ENCODE assay signal across 20 mouse cellular contexts in the genomic region with DNA sequence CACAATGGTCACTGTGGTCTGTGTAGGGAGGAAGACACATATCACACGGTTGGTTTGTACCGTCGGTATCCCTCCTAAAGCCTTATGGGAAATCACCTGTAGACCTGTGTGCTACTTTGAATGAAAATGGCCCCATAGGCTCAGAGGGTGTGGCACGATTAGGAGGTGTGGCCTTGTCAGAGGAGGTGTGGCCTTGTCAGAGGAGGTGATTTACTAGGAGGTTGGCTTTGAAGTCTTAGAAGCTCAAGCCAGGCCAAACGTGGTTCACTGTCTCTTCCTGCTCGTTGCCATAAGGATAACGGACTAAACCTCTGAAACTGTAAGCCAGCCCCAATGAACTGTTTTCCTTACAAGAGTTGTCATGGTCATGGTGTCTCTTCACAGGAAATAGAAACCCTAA.
DNase-seq lines count a peak whose midpoint lies in the region; ATAC-seq lines count a peak whose summit lies in the region.
"Had no signal": no experiment of that assay in that cellular context is flagged by ENCODE, and none has a peak within 500 bp of the region (broad histone marks: within the 10 kb centered on the region; RNA-seq: fewer than 3 reads in every experiment).

No protein-coding gene starts in this region.

- 0 out of 2 replicates have a peak, but pooled peaks have one; percentile 54 for ATAC-seq in erythroid progenitor cell, adult 5-6 weeks (replicated peaks; ENCODE audit: low FRiP score, poor library complexity, severe bottlenecking)
- no peak for ATAC-seq in granulocyte monocyte progenitor cell, adult 5-6 weeks (replicated peaks; ENCODE audit: poor library complexity, severe bottlenecking)
- ATAC-seq: forebrain, embryonic 13.5 days; forebrain, embryonic 16.5 days; hindbrain, embryonic 16.5 days; intestine, embryonic 15.5 days had no signal

- DNase-seq in heart, adult 11 months: peak; percentile 60
- no peak for DNase-seq in heart, adult 8-10 months (ENCODE audit: low spot score)
- DNase-seq in R1 (ENCODE audit: low read depth, low spot score): peak; percentile 40
- DNase-seq in gastrocnemius, postnatal 4 days (ENCODE audit: low spot score in 2 of 2): no peak
- DNase-seq: adrenal gland, adult 2 months; adrenal gland, postnatal 14 days; cerebellum, adult 11 months; cerebellum, adult 2 months; cerebellum, adult 9-11 months; cerebellum, postnatal 25 days; gastrocnemius, adult 2 months; gastrocnemius, postnatal 14 days; heart, postnatal 10 days; heart, postnatal 36 days had no signal

Comparison
In these comparisons a context has a peak if more than half of its experiments do, and no peak if none do; other contexts are left out.
1. DNase-seq: peak in heart, adult 11 months (single experiment) and R1 (single experiment); none in heart, adult 8-10 months (single experiment) and gastrocnemius, postnatal 4 days (0 of 2).